Mouse (Mus musculus) heart, postnatal 0 days (tissue): ENCODE measurements around the gene Zcchc17. TPM values are rescaled to one million over a fixed set of nuclear protein-coding genes. Genes with fewer than 3 reads are reported as not detected.

Experiments used
- ATAC-seq: fragments of 200-750 bp; cut with Nextera tagmentation; 2 replicates; pipeline ENCODE4 v1.8.0; 2017; ENCODE audit warnings: low read depth, moderate number of reproducible peaks, moderate library complexity; ENCODE audit not compliant: insufficient read depth
- DNase-seq: peaks from one replicate; pipeline ENCODE4 v3.0.0-alpha.2; 2016; ENCODE audit warnings: low spot score
- H3K27ac ChIP-seq: fragments of 300-500 bp; sonication (generic); 2 replicates; pipeline ENCODE4 v1.5.1; 2014; ENCODE audit warnings: low read depth, mild to moderate bottlenecking
- H3K27me3 ChIP-seq: fragments of 300-500 bp; sonication (generic); 2 replicates; pipeline ENCODE4 v1.6.1; 2014; ENCODE audit warnings: low read length, mixed read lengths; ENCODE audit not compliant: control insufficient read depth, insufficient read depth
- H3K36me3 ChIP-seq: fragments of 300-500 bp; sonication (generic); replicated peaks from 2 replicates; pipeline ENCODE4 v1.6.1; 2014; ENCODE audit warnings: low read length, mixed read lengths; ENCODE audit not compliant: control insufficient read depth, insufficient read depth
- H3K4me1 ChIP-seq: fragments of 300-500 bp; sonication (generic); 2 replicates; pipeline ENCODE4 v1.6.1; 2014; ENCODE audit warnings: antibody characterized with exemption; ENCODE audit not compliant: control insufficient read depth, insufficient read depth
- H3K4me2 ChIP-seq: fragments of 300-500 bp; sonication (generic); 2 replicates; pipeline ENCODE4 v1.6.1; 2014; ENCODE audit warnings: low read depth, mild to moderate bottlenecking, low read length, moderate library complexity
- H3K4me3 ChIP-seq: fragments of 300-500 bp; sonication (generic); 2 replicates; pipeline ENCODE4 v1.5.1; 2014; ENCODE audit warnings: low read depth, low read length
- H3K9ac ChIP-seq: fragments of 300-500 bp; sonication (generic); replicated peaks from 2 replicates; pipeline ENCODE4 v1.6.1; 2014; ENCODE audit warnings: low read depth, low read length, mixed read lengths
- H3K9me3 ChIP-seq: fragments of 300-500 bp; sonication (generic); replicated peaks from 2 replicates; pipeline ENCODE4 v1.6.1; 2016; ENCODE audit warnings: low read length; ENCODE audit not compliant: control insufficient read depth
- CTCF ChIP-seq: IDR thresholded peaks from 2 replicates; pipeline ENCODE4 v1.5.1; 2016; ENCODE audit warnings: antibody characterized with exemption, control low read depth, low read depth
- EP300 ChIP-seq: IDR thresholded peaks from 2 replicates; pipeline ENCODE4 v1.6.1; 2016; ENCODE audit warnings: antibody characterized with exemption, low read depth
- WGBS: fragments of 180-500 bp; shearing (Covaris S2); extraction: QIAGEN DNeasy Blood & Tissue Kit; methylation state at CpG from one replicate; pipeline ENCODE4 v1.1.7; 2014; 5-methylcytosine and 5-hydroxymethylcytosine counted together
- polyA plus RNA-seq: library from polyadenylated mRNA; unstranded; fragments of >200 nt; fragmentation: Nextera tagmentation; extraction: Ambion mirVana; gene quantifications from 2 replicates; pipeline ENCODE4 v1.2.1, GENCODE M21; 2015
- total RNA-seq: library from RNA; depleted of rRNA; stranded (reverse); fragments of >200 nt; gene quantifications from 2 replicates; pipeline ENCODE4 v1.2.3, GENCODE M21; 2014; ENCODE audit warnings: low replicate concordance

Gene Zcchc17
- total and polyA plus RNA-seq, 2 experiments from 2014 or later: 20.0 to 39.6 TPM

- WGBS: 98% methylated on average over 2 of the region's 2 CpGs
- TF ChIP-seq EP300 (no peak), CTCF (no peak)
- DNase-seq (no peak), ATAC-seq (no peak)
- Histone ChIP-seq H3K9ac (no peak overlapping the region), H3K27ac (no peak overlapping the region), H3K27me3 (no peaks in the 10 kb centered on the region), H3K36me3 (peaks cover 93% of the 10 kb centered on the region), H3K4me3 (no peak overlapping the region), H3K4me1 (no peaks in the 10 kb centered on the region), H3K4me2 (no peak overlapping the region), H3K9me3 (no peaks in the 10 kb centered on the region)
Observed at GRCm38 (mm10) chr4:130379181-130379580, 19.4 kb upstream of the Zcchc17 start.

DNA sequence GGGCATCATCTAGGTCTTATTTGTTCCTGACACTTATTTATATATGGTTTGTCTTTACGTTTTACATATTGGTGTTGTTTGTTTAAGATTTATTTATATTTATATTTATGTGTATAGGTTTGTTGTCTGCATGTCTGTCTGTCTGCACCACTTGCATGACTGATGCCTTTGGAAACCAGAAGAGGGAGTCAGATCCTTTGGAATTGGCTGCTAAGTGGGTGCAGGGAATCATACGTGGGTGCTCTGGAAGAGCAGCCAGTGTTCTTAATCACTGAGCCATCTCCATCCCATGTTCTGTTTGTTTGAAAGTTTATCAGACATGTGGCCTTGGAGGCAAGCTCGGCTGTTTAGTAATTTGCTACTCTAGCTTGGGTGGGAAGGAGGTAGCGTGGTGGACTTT is 17.8 kb upstream of the Zcchc17 start:
- H3K36me3 ChIP-seq: peaks cover 94% of the 10 kb centered on the region
- no peak for TF ChIP-seq EP300
- no peak for TF ChIP-seq CTCF
- DNase-seq: no peak
- no peaks in the 10 kb centered on the region for H3K4me1 ChIP-seq
- H3K27ac ChIP-seq: no peak overlapping the region
- no peak overlapping the region for H3K4me3 ChIP-seq
- WGBS: 89% methylated on average over 4 of the region's 4 CpGs
- H3K4me2 ChIP-seq: no peak overlapping the region
- no peak overlapping the region for H3K9ac ChIP-seq
- H3K9me3 ChIP-seq: no peaks in the 10 kb centered on the region
- no peak for ATAC-seq
- H3K27me3 ChIP-seq: no peaks in the 10 kb centered on the region

GRCm38 (mm10) chr4:130376675-130377074 is 16.9 kb upstream of the Zcchc17 start:
- DNase-seq: no peak
- Histone ChIP-seq H3K27me3 (no peaks in the 10 kb centered on the region), H3K4me3 (no peak overlapping the region), H3K9ac (no peak overlapping the region), H3K36me3 (peaks cover 88% of the 10 kb centered on the region), H3K27ac (no peak overlapping the region), H3K4me1 (no peaks in the 10 kb centered on the region), H3K9me3 (no peaks in the 10 kb centered on the region), H3K4me2 (no peak overlapping the region)
- no peak for ATAC-seq
- TF ChIP-seq CTCF (peak; percentile 18), EP300 (no peak)
- 91% methylated on average over 4 of the region's 4 CpGs for WGBS

- DNase-seq (no peak), ATAC-seq (no peak)
- Histone ChIP-seq H3K9ac (peak overlapping the region; percentile 75), H3K4me3 (peak overlapping the region; percentile 73), H3K4me2 (peak overlapping the region; percentile 85), H3K27me3 (no peaks in the 10 kb centered on the region), H3K4me1 (peaks cover 18% of the 10 kb centered on the region), H3K27ac (peak overlapping the region; percentile 74), H3K9me3 (no peaks in the 10 kb centered on the region), H3K36me3 (peaks cover 27% of the 10 kb centered on the region)
- 0% methylated on average over 19 of the region's 19 CpGs for WGBS
- TF ChIP-seq CTCF (no peak), EP300 (no peak)
Observed at GRCm38 (mm10) chr4:130360238-130360590, 471 bp upstream of the Zcchc17 start.

GRCm38 (mm10) chr4:130357946-130358345 is 1.8 kb downstream of the Zcchc17 start:
- peaks cover 21% of the 10 kb centered on the region for H3K36me3 ChIP-seq
- H3K4me2 ChIP-seq: no peak overlapping the region
- H3K4me1 ChIP-seq: peaks cover 18% of the 10 kb centered on the region

DNA sequence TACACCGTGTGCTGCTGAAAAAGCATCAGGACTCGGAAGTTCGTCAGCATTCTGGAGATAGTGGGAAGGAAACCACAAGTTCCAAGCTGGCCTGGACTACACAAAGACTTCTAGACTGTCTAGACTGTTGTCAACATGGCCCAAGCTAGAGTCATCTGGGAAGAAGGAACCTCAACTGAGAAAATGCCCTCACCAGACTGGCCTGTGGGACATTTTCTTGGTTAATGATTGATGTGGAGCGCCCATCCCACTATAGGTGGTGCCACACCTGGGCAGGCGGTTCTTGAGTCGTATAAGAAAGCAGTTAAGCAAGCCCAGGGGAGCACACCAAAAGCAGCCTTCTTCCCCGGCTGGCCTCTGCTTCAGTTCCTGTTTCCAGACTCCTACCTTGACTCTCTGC is 7.2 kb downstream of the Zcchc17 start:
- WGBS: 87% methylated on average over 7 of the region's 7 CpGs
- H3K27me3 ChIP-seq: no peaks in the 10 kb centered on the region
- DNase-seq (no peak), ATAC-seq (no peak)
- no peak overlapping the region for H3K4me3 ChIP-seq
- no peak for TF ChIP-seq EP300
- H3K9me3 ChIP-seq: no peaks in the 10 kb centered on the region
- no peak overlapping the region for H3K27ac ChIP-seq
- H3K4me2 ChIP-seq: no peak overlapping the region
- no peaks in the 10 kb centered on the region for H3K4me1 ChIP-seq
- peaks cover 63% of the 10 kb centered on the region for H3K36me3 ChIP-seq
- no peak overlapping the region for H3K9ac ChIP-seq

More at GRCm38 (mm10) chr4:130357946-130358345, 1.8 kb downstream of the Zcchc17 start:
- Histone ChIP-seq H3K4me3 (no peak overlapping the region), H3K27me3 (no peaks in the 10 kb centered on the region), H3K27ac (no peak overlapping the region), H3K9ac (no peak overlapping the region), H3K9me3 (no peaks in the 10 kb centered on the region)
- ATAC-seq (no peak), DNase-seq (no peak)
- TF ChIP-seq CTCF (no peak), EP300 (no peak)
